Mouse (Mus musculus): ENCODE results near the gene Olfr881. TPM values are rescaled to one million over a fixed set of nuclear protein-coding genes. Genes with fewer than 3 reads are reported as not detected.

The Olfr881 gene
- polyA plus RNA-seq (2015; fragmentation: Nextera tagmentation; extraction: Ambion mirVana), result not detected in 2 replicates

DNA sequence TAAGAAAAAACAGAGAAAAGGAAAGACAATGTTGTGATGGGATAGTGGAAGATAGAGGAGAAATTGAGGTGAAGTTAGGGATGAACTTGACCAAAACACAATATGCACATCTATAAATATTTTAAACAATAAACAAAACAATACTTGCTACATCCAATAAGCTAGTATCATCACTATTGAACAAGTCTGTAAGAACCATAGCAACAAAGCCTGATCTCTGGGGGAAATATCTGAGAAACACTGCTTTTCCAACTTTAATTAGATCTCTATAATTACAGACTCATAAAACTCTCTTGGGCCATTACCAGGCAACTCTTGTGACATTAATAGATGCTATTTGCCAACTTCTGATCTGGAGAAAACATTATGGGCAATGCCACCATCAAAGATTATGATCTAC is at the start of gene Olfr881:
TSS of gene Olfr881 (plus strand) at position 301 of the 400 bp plus-strand sequence.

DNA sequence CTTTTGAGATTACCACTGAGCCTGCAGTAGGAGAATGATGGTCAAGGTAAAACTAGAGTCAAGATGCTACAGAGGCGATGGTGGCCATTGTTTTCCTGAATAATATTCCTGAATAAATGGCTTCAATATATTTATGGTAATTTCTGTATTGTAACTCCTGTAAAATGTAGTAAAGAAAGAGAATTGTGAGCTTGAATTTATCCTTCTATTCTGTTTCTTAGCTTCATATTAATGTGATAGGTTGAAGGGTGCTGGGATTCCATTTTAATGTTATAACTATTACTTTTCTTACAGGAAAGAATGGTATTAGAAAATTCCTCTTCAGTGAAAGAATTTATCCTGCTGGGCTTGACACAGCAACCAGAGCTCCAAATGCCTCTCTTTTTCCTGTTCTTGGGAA is 33.9 kb downstream of the Olfr881 start, which contains the start of gene Olfr883:
TSS of gene Olfr883 (plus strand) at position 301 of the 400 bp plus-strand sequence.

Other genes with a start within 250 kb of the Olfr881 start
- gene Olfr874, start 246.7 kb upstream of the Olfr881 start, polyA plus RNA-seq (2015; fragmentation: Nextera tagmentation; extraction: Ambion mirVana), result not detected in 2 replicates
- not detected in 2 replicates for gene Olfr875, start 220.0 kb upstream of the Olfr881 start, polyA plus RNA-seq (2015; fragmentation: Nextera tagmentation; extraction: Ambion mirVana)
- gene Olfr876, start 188.8 kb upstream of the Olfr881 start, polyA plus RNA-seq (2015; fragmentation: Nextera tagmentation; extraction: Ambion mirVana), result not detected in 2 replicates
- not detected in 2 replicates for gene Olfr877, start 137.6 kb upstream of the Olfr881 start, polyA plus RNA-seq (2015; fragmentation: Nextera tagmentation; extraction: Ambion mirVana)
- gene Olfr145, start 95.1 kb upstream of the Olfr881 start, polyA plus RNA-seq (2015; fragmentation: Nextera tagmentation; extraction: Ambion mirVana), result not detected in 2 replicates
- not detected in 2 replicates for gene Olfr878, start 74.0 kb upstream of the Olfr881 start, polyA plus RNA-seq (2015; fragmentation: Nextera tagmentation; extraction: Ambion mirVana)
- not detected in 2 replicates for gene Olfr883, start 34.0 kb downstream of the Olfr881 start, polyA plus RNA-seq (2015; fragmentation: Nextera tagmentation; extraction: Ambion mirVana)
- gene Olfr884, start 54.7 kb downstream of the Olfr881 start, polyA plus RNA-seq (2015; fragmentation: Nextera tagmentation; extraction: Ambion mirVana), result not detected in 2 replicates
- gene Olfr885, start 69.5 kb downstream of the Olfr881 start, polyA plus RNA-seq (2015; fragmentation: Nextera tagmentation; extraction: Ambion mirVana), result not detected in 2 replicates
- not detected in 2 replicates for gene Olfr887, start 92.2 kb downstream of the Olfr881 start, polyA plus RNA-seq (2015; fragmentation: Nextera tagmentation; extraction: Ambion mirVana)
- gene Olfr888, start 116.3 kb downstream of the Olfr881 start, polyA plus RNA-seq (2015; fragmentation: Nextera tagmentation; extraction: Ambion mirVana), result not detected in 2 replicates
- 0.13 and 0.18 TPM in 2 replicates for gene Olfr889, start 123.4 kb downstream of the Olfr881 start, polyA plus RNA-seq (2015; fragmentation: Nextera tagmentation; extraction: Ambion mirVana)
- gene Olfr890, start 150.7 kb downstream of the Olfr881 start, polyA plus RNA-seq (2015; fragmentation: Nextera tagmentation; extraction: Ambion mirVana), result not detected in 2 replicates
- not detected in 2 replicates for gene Olfr891, start 189.0 kb downstream of the Olfr881 start, polyA plus RNA-seq (2015; fragmentation: Nextera tagmentation; extraction: Ambion mirVana)
- gene Olfr893, start 216.5 kb downstream of the Olfr881 start, polyA plus RNA-seq (2015; fragmentation: Nextera tagmentation; extraction: Ambion mirVana), result not detected in 2 replicates
- not detected in 2 replicates for gene Olfr894, start 226.2 kb downstream of the Olfr881 start, polyA plus RNA-seq (2015; fragmentation: Nextera tagmentation; extraction: Ambion mirVana)